Mouse (Mus musculus): ENCODE results near the gene St5.

DNA sequence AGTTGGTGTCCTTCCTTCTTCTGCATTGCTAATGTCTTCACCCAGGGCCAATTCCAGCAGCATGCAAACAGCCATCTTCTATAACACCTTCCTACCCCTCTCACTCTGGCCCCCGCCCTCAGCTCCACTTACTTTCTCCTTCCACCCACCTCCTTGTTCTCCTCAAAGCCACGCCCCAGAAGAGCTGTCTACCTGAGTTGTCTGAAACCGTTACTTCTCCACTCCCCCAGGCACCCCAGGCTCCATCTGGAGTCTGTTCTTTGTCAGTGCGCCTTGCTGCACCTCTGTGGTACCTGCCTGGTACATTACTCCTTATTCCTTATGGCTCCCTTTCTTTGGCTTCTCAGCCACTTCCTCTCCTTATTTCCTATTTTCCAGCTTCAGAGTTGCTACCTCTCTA lies 170.3 kb downstream of the St5 start:
- TF ChIP-seq CTCF (IDR thresholded peaks at IDR 0.05; ENCODE audit: control insufficient read depth, insufficient read depth, insufficient replicate concordance, low read depth, low read length) (no peak), POLR2A (IDR thresholded peaks at IDR 0.05; ENCODE audit: control insufficient read depth, low read depth, low read length) (no peak)
